Comparison of ENCODE assay signal across 22 mouse cellular contexts in genomic region chr3:40190024-40190423, GRCm38 (mm10).
"Had no signal": no experiment of that assay in that cellular context is flagged by ENCODE, and none has a peak within 500 bp of the region (broad histone marks: within the 10 kb centered on the region; RNA-seq: fewer than 3 reads in every experiment).

No protein-coding gene starts in this region.

- H3K36me3 ChIP-seq: limb, embryonic 12.5 days; limb, embryonic 15.5 days; midbrain, embryonic 10.5 days; midbrain, embryonic 13.5 days; neural tube, embryonic 13.5 days; stomach, embryonic 15.5 days had no signal

- H3K9ac ChIP-seq: limb, embryonic 12.5 days; limb, embryonic 15.5 days; liver, embryonic 14.5 days; liver, postnatal 0 days; midbrain, embryonic 13.5 days; neural tube, embryonic 13.5 days; stomach, embryonic 15.5 days had no signal

- H3K4me1 ChIP-seq: midbrain, embryonic 10.5 days; midbrain, embryonic 13.5 days; neural tube, embryonic 13.5 days; stomach, embryonic 15.5 days had no signal

- ATAC-seq: hindbrain, postnatal 0 days; inflammation-experienced regulatory T-cells, adult 6 months; intestine, embryonic 16.5 days; liver, postnatal 0 days; midbrain, embryonic 13.5 days; midbrain, embryonic 16.5 days had no signal

- H3K9me3 ChIP-seq: limb, embryonic 12.5 days; limb, embryonic 15.5 days; midbrain, embryonic 10.5 days; midbrain, embryonic 13.5 days; neural tube, embryonic 13.5 days; stomach, embryonic 15.5 days had no signal

- H3K4me2 ChIP-seq: limb, embryonic 12.5 days; limb, embryonic 15.5 days; liver, embryonic 11.5 days; midbrain, embryonic 13.5 days; neural tube, embryonic 13.5 days; stomach, embryonic 15.5 days had no signal

- H3K27ac ChIP-seq: hindbrain, postnatal 0 days; limb, embryonic 12.5 days; limb, embryonic 15.5 days; liver, embryonic 14.5 days; midbrain, embryonic 10.5 days; midbrain, embryonic 13.5 days; neural tube, embryonic 13.5 days; stomach, embryonic 15.5 days had no signal

- DNase-seq: kidney, postnatal 14 days; left cerebral cortex, postnatal 4 days; liver, postnatal 0 days; lung, postnatal 36 days; retina, postnatal 1 day; right cerebral cortex, postnatal 25 days; spleen, adult 18-20 months; thymus, postnatal 25 days had no signal

- H3K4me3 ChIP-seq: limb, embryonic 12.5 days; limb, embryonic 15.5 days; megakaryocyte, embryonic 14.5 days; midbrain, embryonic 10.5 days; midbrain, embryonic 13.5 days; myocyte; neural tube, embryonic 13.5 days; stomach, embryonic 15.5 days had no signal

- H3K27me3 ChIP-seq: limb, embryonic 12.5 days; limb, embryonic 15.5 days; megakaryocyte, embryonic 14.5 days; midbrain, embryonic 13.5 days; neural tube, embryonic 13.5 days; stomach, embryonic 15.5 days had no signal
